In the genomic region with DNA sequence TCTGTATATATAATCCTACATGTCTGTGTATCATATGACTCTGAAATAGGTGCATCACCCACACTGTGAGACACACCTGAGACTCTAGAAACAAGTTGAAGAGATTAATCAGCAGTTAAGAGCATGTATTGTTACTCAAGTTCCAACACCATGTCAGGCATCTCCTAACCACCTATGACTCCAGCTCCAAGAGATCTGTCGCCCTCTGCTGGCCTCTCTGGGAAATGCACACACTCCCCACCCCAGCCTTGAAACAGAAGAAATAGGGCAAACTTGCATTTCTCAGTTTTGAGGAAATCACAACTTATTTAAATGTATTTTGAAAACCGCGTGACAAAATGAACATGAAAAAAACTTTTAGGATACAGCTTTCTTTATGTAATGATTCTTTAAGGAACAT, we compare ENCODE assay signal across 9 mouse cellular contexts. TPM values are rescaled to one million over a fixed set of nuclear protein-coding genes. Genes with fewer than 3 reads are reported as not detected.
DNase-seq lines count a peak whose midpoint lies in the region; ATAC-seq and TF ChIP-seq lines count a peak whose summit lies in the region.
"Had no signal": no experiment of that assay in that cellular context is flagged by ENCODE, and none has a peak within 500 bp of the region (broad histone marks: within the 10 kb centered on the region; RNA-seq: fewer than 3 reads in every experiment).

No protein-coding gene starts in this region.

- TF ChIP-seq POLR2A in kidney, adult 2 months (IDR thresholded peaks at IDR 0.05; ENCODE audit: low read depth, low read length): no peak
- TF ChIP-seq POLR2A in limb, embryonic 14.5 days (IDR thresholded peaks at IDR 0.05; ENCODE audit: borderline replicate concordance, extremely low read depth, insufficient read depth, insufficient read length): no peak

- DNase-seq in midbrain, embryonic 10.5 days (ENCODE audit: low spot score): peak; percentile 74
- peak; percentile 37 for DNase-seq in c-Kit-positive CD71-positive TER-119-negative erythroid progenitor cells, embryonic 14.5 days (ENCODE audit: low read depth)
- DNase-seq in kidney, adult 2 months: peak; percentile 77
- DNase-seq in limb, embryonic 14.5 days (ENCODE audit: low spot score): peak; percentile 61
- peak; percentile 70 for DNase-seq in ovary, postnatal 14 days (ENCODE audit: low spot score)
- DNase-seq in thymus, postnatal 14 days: peak; percentile 69

- WGBS in midbrain, embryonic 10.5 days: 13% methylated on average over 3 of the region's 3 CpGs
- 15% methylated on average over 3 of the region's 3 CpGs for WGBS in midbrain, embryonic 16.5 days
- WGBS in kidney, adult 2 months: 17% methylated on average over 3 of the region's 3 CpGs
- 19% methylated on average over 3 of the region's 3 CpGs for WGBS in limb, embryonic 14.5 days

- no peak overlapping the region for H3K4me2 ChIP-seq in midbrain, embryonic 16.5 days (ENCODE audit: low read length)
- no peak overlapping the region for H3K4me2 ChIP-seq in limb, embryonic 14.5 days (replicated peaks; ENCODE audit: low read depth, low read length, severe bottlenecking)
- H3K4me2 ChIP-seq: stomach, embryonic 15.5 days had no signal

- ATAC-seq in midbrain, embryonic 16.5 days: no peak
- ATAC-seq in frontal cortex, adult (ENCODE audit: low TSS enrichment): peak; percentile 64; the same call in 1 of the 2 replicates
- no peak for ATAC-seq in limb, embryonic 14.5 days (ENCODE audit: low FRiP score, low read depth)

- no peaks in the 10 kb centered on the region for H3K27me3 ChIP-seq in midbrain, embryonic 10.5 days (ENCODE audit: low read depth, poor library complexity, severe bottlenecking)
- H3K27me3 ChIP-seq in midbrain, embryonic 16.5 days (ENCODE audit: control insufficient read depth, insufficient read depth, low read depth, low read length): no peaks in the 10 kb centered on the region
- no peaks in the 10 kb centered on the region for H3K27me3 ChIP-seq in kidney, adult 2 months (replicated peaks; ENCODE audit: control insufficient read depth, insufficient read depth, low read length)
- no peaks in the 10 kb centered on the region for H3K27me3 ChIP-seq in limb, embryonic 14.5 days (ENCODE audit: control insufficient read depth, insufficient read depth, low read length)
- H3K27me3 ChIP-seq: stomach, embryonic 15.5 days had no signal

- no peaks in the 10 kb centered on the region for H3K9me3 ChIP-seq in midbrain, embryonic 10.5 days (replicated peaks)
- no peaks in the 10 kb centered on the region for H3K9me3 ChIP-seq in midbrain, embryonic 16.5 days (replicated peaks; ENCODE audit: control insufficient read depth, low read length, poor library complexity, severe bottlenecking)
- H3K9me3 ChIP-seq in limb, embryonic 14.5 days (ENCODE audit: control insufficient read depth, low read length): no peaks in the 10 kb centered on the region
- H3K9me3 ChIP-seq: stomach, embryonic 15.5 days had no signal

- peak; percentile 96 for TF ChIP-seq CTCF in kidney, adult 2 months (conservative IDR thresholded peaks at IDR 0.05; ENCODE audit: insufficient read depth, insufficient read length, low read depth, low read length)

- H3K27ac ChIP-seq in midbrain, embryonic 10.5 days (replicated peaks): no peak overlapping the region
- H3K27ac ChIP-seq in midbrain, embryonic 16.5 days (ENCODE audit: low read length): no peak overlapping the region
- no peak overlapping the region for H3K27ac ChIP-seq in kidney, adult 2 months (ENCODE audit: insufficient read depth, low read depth, low read length)
- no peak overlapping the region for H3K27ac ChIP-seq in limb, embryonic 14.5 days (replicated peaks; ENCODE audit: low read depth, low read length)
- H3K27ac ChIP-seq: stomach, embryonic 15.5 days had no signal

- no peak overlapping the region for H3K9ac ChIP-seq in midbrain, embryonic 16.5 days (ENCODE audit: low read depth, low read length)
- no peak overlapping the region for H3K9ac ChIP-seq in limb, embryonic 14.5 days (ENCODE audit: low read depth, low read length, severe bottlenecking)
- H3K9ac ChIP-seq: stomach, embryonic 15.5 days had no signal

- H3K4me3 ChIP-seq in midbrain, embryonic 10.5 days: no peak overlapping the region
- H3K4me3 ChIP-seq in midbrain, embryonic 16.5 days (ENCODE audit: low read depth, low read length): no peak overlapping the region
- H3K4me3 ChIP-seq in kidney, adult 2 months (ENCODE audit: insufficient read depth, low read depth, low read length): no peak overlapping the region
- no peak overlapping the region for H3K4me3 ChIP-seq in limb, embryonic 14.5 days (replicated peaks; ENCODE audit: low read length)
- H3K4me3 ChIP-seq: stomach, embryonic 15.5 days had no signal

- H3K4me1 ChIP-seq in midbrain, embryonic 10.5 days: no peaks in the 10 kb centered on the region
- H3K4me1 ChIP-seq in midbrain, embryonic 16.5 days (ENCODE audit: control insufficient read depth, insufficient read depth, low read length): no peaks in the 10 kb centered on the region
- H3K4me1 ChIP-seq in kidney, adult 2 months (ENCODE audit: control insufficient read depth, insufficient read depth, low read length): no peaks in the 10 kb centered on the region
- H3K4me1 ChIP-seq in limb, embryonic 14.5 days (ENCODE audit: control insufficient read depth, insufficient read depth, low read length): no peaks in the 10 kb centered on the region
- H3K4me1 ChIP-seq: stomach, embryonic 15.5 days had no signal

- H3K36me3 ChIP-seq in midbrain, embryonic 10.5 days: no peaks in the 10 kb centered on the region
- H3K36me3 ChIP-seq in midbrain, embryonic 16.5 days (ENCODE audit: control insufficient read depth, insufficient read depth, low read length): no peaks in the 10 kb centered on the region
- H3K36me3 ChIP-seq in kidney, adult 2 months (ENCODE audit: control insufficient read depth, insufficient read depth, low read length): no peaks in the 10 kb centered on the region
- no peaks in the 10 kb centered on the region for H3K36me3 ChIP-seq in limb, embryonic 14.5 days (ENCODE audit: control insufficient read depth, insufficient read depth, low read length)
- H3K36me3 ChIP-seq: stomach, embryonic 15.5 days had no signal

RNA-seq across cellular contexts. Expression of gene Tdrd6, which starts 23.4 kb away (rescaled TPM):
- polyA plus RNA-seq in midbrain, embryonic 10.5 days (2016; fragmentation: Nextera tagmentation; extraction: Ambion mirVana): 0.02 TPM in 2 replicates
- polyA plus RNA-seq in midbrain, embryonic 16.5 days (2015; fragmentation: Nextera tagmentation; extraction: Ambion mirVana): 0.52 and 1.5 TPM in 2 replicates
- polyA plus RNA-seq in kidney, adult 2 months (2012; rRNA removed): 0.23 and 0.34 TPM in 2 replicates
- 0.12 and 0.59 TPM in 2 replicates for polyA plus RNA-seq in limb, embryonic 14.5 days (2012; rRNA removed)
- polyA plus RNA-seq in limb, embryonic 14.5 days (2014; fragmentation: Nextera tagmentation; extraction: Ambion mirVana): not detected in 2 replicates

RNA-seq across cellular contexts. Expression of gene Pla2g7, which starts 38.8 kb away (rescaled TPM):
- 3.8 and 4.2 TPM in 2 replicates for polyA plus RNA-seq in midbrain, embryonic 10.5 days (2016; fragmentation: Nextera tagmentation; extraction: Ambion mirVana)
- 24.5 and 51.2 TPM in 2 replicates for polyA plus RNA-seq in midbrain, embryonic 16.5 days (2015; fragmentation: Nextera tagmentation; extraction: Ambion mirVana)
- 12.9 and 13.4 TPM in 2 replicates for polyA plus RNA-seq in kidney, adult 2 months (2012; rRNA removed)
- polyA plus RNA-seq in limb, embryonic 14.5 days (2012; rRNA removed): 4.2 and 5.5 TPM in 2 replicates
- polyA plus RNA-seq in limb, embryonic 14.5 days (2014; fragmentation: Nextera tagmentation; extraction: Ambion mirVana): 9.3 and 11.3 TPM in 2 replicates
